Mouse (Mus musculus): Measurements from ENCODE around the gene Zfp771. TPM values are rescaled to one million over a fixed set of nuclear protein-coding genes. Genes with fewer than 3 reads are reported as not detected.
"Not testable (repeated sequence)": the region's sequence is repeated elsewhere in the genome, so short reads cannot be mapped to it uniquely, and the experiment has no call there.

Zfp771 gene
- polyA plus RNA-seq, 1 experiment: 14.4 TPM

- Histone ChIP-seq H3K4me3 (ENCODE audit: insufficient read depth, low read depth, low read length) (peak overlapping the region; percentile 97), H3K27ac (replicated peaks; ENCODE audit: low read depth, low read length) (peak overlapping the region; percentile 80), H3K4me1 (ENCODE audit: control insufficient read depth, insufficient read depth, insufficient read length, low read length) (peaks cover 2% of the 10 kb centered on the region; the same call in 1 of the 2 replicates)
Measured at GRCm38 (mm10) chr7:127231826-127232621, 12.1 kb upstream of the Zfp771 start.

- Histone ChIP-seq H3K4me1 (ENCODE audit: control insufficient read depth, insufficient read depth, insufficient read length, low read length) (peaks cover 2% of the 10 kb centered on the region; the same call in 1 of the 2 replicates), H3K27ac (replicated peaks; ENCODE audit: low read depth, low read length) (peak within 1 kb of the TSS; percentile 80), H3K4me3 (ENCODE audit: insufficient read depth, low read depth, low read length) (peak within 1 kb of the TSS; percentile 97)
Measured at GRCm38 (mm10) chr7:127232622-127233367, 11.3 kb upstream of the Zfp771 start, which contains the start of the genes Zfp553 and Sept1. Gene Zfp553 (plus strand): TSS chr7:127233061. Gene Sept1 (minus strand): TSS chr7:127233130.

- H3K4me1 ChIP-seq (ENCODE audit: control insufficient read depth, insufficient read depth, insufficient read length, low read length): peaks cover 2% of the 10 kb centered on the region; the same call in 1 of the 2 replicates
- peak overlapping the region; percentile 97 for H3K4me3 ChIP-seq (ENCODE audit: insufficient read depth, low read depth, low read length)
- 0 out of 2 replicates have a peak overlapping the region, but pooled peaks have one; percentile 12 for H3K27ac ChIP-seq (replicated peaks; ENCODE audit: low read depth, low read length)
Measured at GRCm38 (mm10) chr7:127233368-127233749, 10.7 kb upstream of the Zfp771 start.

- Histone ChIP-seq H3K27ac (replicated peaks; ENCODE audit: low read depth, low read length) (no peak overlapping the region), H3K4me1 (ENCODE audit: control insufficient read depth, insufficient read depth, insufficient read length, low read length) (peaks cover 2% of the 10 kb centered on the region; the same call in 1 of the 2 replicates), H3K4me3 (ENCODE audit: insufficient read depth, low read depth, low read length) (peak overlapping the region; percentile 97)
Measured at GRCm38 (mm10) chr7:127233765-127234164, 10.3 kb upstream of the Zfp771 start.

GRCm38 (mm10) chr7:127234777-127235176 lies 9.3 kb upstream of the Zfp771 start:
- no peak overlapping the region for H3K4me3 ChIP-seq (ENCODE audit: insufficient read depth, low read depth, low read length)

GRCm38 (mm10) chr7:127243361-127243867 lies 660 bp upstream of the Zfp771 start:
- Histone ChIP-seq H3K4me3 (ENCODE audit: insufficient read depth, low read depth, low read length) (peak overlapping the region; percentile 67), H3K4me1 (ENCODE audit: control insufficient read depth, insufficient read depth, insufficient read length, low read length) (peaks cover 4% of the 10 kb centered on the region), H3K27ac (replicated peaks; ENCODE audit: low read depth, low read length) (peak overlapping the region; percentile 57)

More at GRCm38 (mm10) chr7:127234777-127235176, 9.3 kb upstream of the Zfp771 start:
- no peak overlapping the region for H3K27ac ChIP-seq (replicated peaks; ENCODE audit: low read depth, low read length)
- H3K4me1 ChIP-seq (ENCODE audit: control insufficient read depth, insufficient read depth, insufficient read length, low read length): peaks cover 2% of the 10 kb centered on the region; the same call in 1 of the 2 replicates

GRCm38 (mm10) chr7:127244658-127245510 lies 810 bp downstream of the Zfp771 start:
- Histone ChIP-seq H3K27ac (replicated peaks; ENCODE audit: low read depth, low read length) (peak overlapping the region; percentile 56), H3K4me1 (ENCODE audit: control insufficient read depth, insufficient read depth, insufficient read length, low read length) (peaks cover 4% of the 10 kb centered on the region), H3K4me3 (ENCODE audit: insufficient read depth, low read depth, low read length) (peak overlapping the region; percentile 89)

GRCm38 (mm10) chr7:127250511-127250910 lies 6.4 kb downstream of the Zfp771 start:
- H3K27ac ChIP-seq (replicated peaks; ENCODE audit: low read depth, low read length); H3K4me3 ChIP-seq (ENCODE audit: insufficient read depth, low read depth, low read length); H3K4me1 ChIP-seq (ENCODE audit: control insufficient read depth, insufficient read depth, insufficient read length, low read length): not testable (repeated sequence)

GRCm38 (mm10) chr7:127252414-127252813 lies 8.3 kb downstream of the Zfp771 start:
- Histone ChIP-seq H3K4me3 (ENCODE audit: insufficient read depth, low read depth, low read length) (no peak overlapping the region), H3K4me1 (ENCODE audit: control insufficient read depth, insufficient read depth, insufficient read length, low read length) (no peaks in the 10 kb centered on the region), H3K27ac (replicated peaks; ENCODE audit: low read depth, low read length) (no peak overlapping the region)

GRCm38 (mm10) chr7:127253341-127253740 lies 9.3 kb downstream of the Zfp771 start:
- peak overlapping the region; percentile 73 for H3K4me3 ChIP-seq (ENCODE audit: insufficient read depth, low read depth, low read length)

GRCm38 (mm10) chr7:127253821-127254769 lies 10.0 kb downstream of the Zfp771 start:
- Histone ChIP-seq H3K27ac (replicated peaks; ENCODE audit: low read depth, low read length) (peak overlapping the region; percentile 2; the same call in 1 of the 2 replicates), H3K4me1 (ENCODE audit: control insufficient read depth, insufficient read depth, insufficient read length, low read length) (no peaks in the 10 kb centered on the region), H3K4me3 (ENCODE audit: insufficient read depth, low read depth, low read length) (peak overlapping the region; percentile 73)

More at GRCm38 (mm10) chr7:127253341-127253740, 9.3 kb downstream of the Zfp771 start:
- Histone ChIP-seq H3K27ac (replicated peaks; ENCODE audit: low read depth, low read length) (no peak overlapping the region), H3K4me1 (ENCODE audit: control insufficient read depth, insufficient read depth, insufficient read length, low read length) (no peaks in the 10 kb centered on the region)

- Histone ChIP-seq H3K27ac (replicated peaks; ENCODE audit: low read depth, low read length) (no peak overlapping the region), H3K4me1 (ENCODE audit: control insufficient read depth, insufficient read depth, insufficient read length, low read length) (no peaks in the 10 kb centered on the region), H3K4me3 (ENCODE audit: insufficient read depth, low read depth, low read length) (peak overlapping the region; percentile 64)
Measured at GRCm38 (mm10) chr7:127255008-127255407, 10.9 kb downstream of the Zfp771 start.

- Histone ChIP-seq H3K4me1 (ENCODE audit: control insufficient read depth, insufficient read depth, insufficient read length, low read length) (no peaks in the 10 kb centered on the region), H3K27ac (replicated peaks; ENCODE audit: low read depth, low read length) (no peak overlapping the region), H3K4me3 (ENCODE audit: insufficient read depth, low read depth, low read length) (no peak overlapping the region)
Measured at GRCm38 (mm10) chr7:127255965-127256364, 11.9 kb downstream of the Zfp771 start.
